Mouse (Mus musculus) forebrain, embryonic 10.5 days (tissue): ENCODE results near the gene Kat5. TPM values are rescaled to one million over a fixed set of nuclear protein-coding genes. Genes with fewer than 3 reads are reported as not detected.

ENCODE experiments used
- DNase-seq: peaks from one replicate; pipeline ENCODE4 v3.0.0-alpha.2; 2017; ENCODE audit warnings: low spot score; ENCODE audit errors: extremely low spot score
- H3K27ac ChIP-seq: fragments of 300-500 bp; sonication (generic); 2 replicates; pipeline ENCODE4 v1.5.1; 2016; ENCODE audit warnings: mild to moderate bottlenecking
- H3K27me3 ChIP-seq: fragments of 300-500 bp; sonication (generic); 2 replicates; pipeline ENCODE4 v1.6.1; 2016; ENCODE audit warnings: mild to moderate bottlenecking; ENCODE audit not compliant: poor library complexity, severe bottlenecking
- H3K36me3 ChIP-seq: fragments of 300-500 bp; sonication (generic); replicated peaks from 2 replicates; pipeline ENCODE4 v1.6.1; 2016; ENCODE audit warnings: mild to moderate bottlenecking, moderate library complexity
- H3K4me1 ChIP-seq: fragments of 300-500 bp; sonication (generic); 2 replicates; pipeline ENCODE4 v1.6.1; 2016
- H3K4me3 ChIP-seq: fragments of 300-500 bp; sonication (generic); 2 replicates; pipeline ENCODE4 v1.5.1; 2016; ENCODE audit warnings: mild to moderate bottlenecking, moderate library complexity
- H3K9me3 ChIP-seq: fragments of 300-500 bp; sonication (generic); 2 replicates; pipeline ENCODE4 v1.6.1; 2016; ENCODE audit warnings: mild to moderate bottlenecking, moderate library complexity
- whole genome bisulfite sequencing: fragments of 180-500 bp; shearing (Covaris S2); methylation state at CpG from one replicate; pipeline ENCODE4 v1.1.7; 2016; 5-methylcytosine and 5-hydroxymethylcytosine counted together
- polyA plus RNA-seq: library from polyadenylated mRNA; unstranded; fragments of >200 nt; fragmentation: Nextera tagmentation; extraction: Ambion mirVana; gene quantifications from 2 replicates; pipeline ENCODE4 v1.2.1, GENCODE M21; 2016

Gene Kat5
- polyA plus RNA-seq, 1 experiment from 2014 or later: 67.9 TPM

DNA sequence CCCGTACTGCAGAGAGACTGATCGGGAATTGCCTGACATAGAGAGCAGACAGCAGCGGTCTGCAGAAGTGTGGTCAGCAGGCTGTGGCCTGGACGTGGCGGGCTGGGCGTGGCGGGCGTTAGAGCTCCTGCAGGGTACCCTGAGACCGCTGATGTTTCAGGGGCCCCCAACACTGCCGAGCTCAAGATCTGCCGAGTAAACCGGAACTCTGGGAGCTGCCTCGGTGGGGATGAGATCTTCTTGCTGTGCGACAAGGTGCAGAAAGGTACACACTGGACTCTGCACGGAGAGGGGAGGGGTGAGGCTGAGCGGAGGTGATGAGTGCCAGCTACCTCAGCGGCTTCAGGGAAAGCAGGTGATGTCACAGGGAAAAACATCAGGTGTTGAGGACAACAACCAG, 31.0 kb upstream of the Kat5 start:
- Histone ChIP-seq H3K36me3 (peaks cover 75% of the 10 kb centered on the region), H3K9me3 (no peaks in the 10 kb centered on the region), H3K27me3 (no peaks in the 10 kb centered on the region), H3K4me1 (peaks cover 29% of the 10 kb centered on the region), H3K27ac (no peak overlapping the region), H3K4me3 (no peak overlapping the region)
- no peak for DNase-seq
- 91% methylated on average over 17 of the region's 17 CpGs for WGBS

- no peaks in the 10 kb centered on the region for H3K9me3 ChIP-seq
- DNase-seq: no peak
- 87% methylated on average over 9 of the region's 9 CpGs for WGBS
- no peak overlapping the region for H3K4me3 ChIP-seq
- peaks cover 31% of the 10 kb centered on the region for H3K4me1 ChIP-seq
- H3K36me3 ChIP-seq: peaks cover 68% of the 10 kb centered on the region
- no peaks in the 10 kb centered on the region for H3K27me3 ChIP-seq
- H3K27ac ChIP-seq: no peak overlapping the region
Measured at GRCm38 (mm10) chr19:5640339-5640738, 30.3 kb upstream of the Kat5 start.

DNA sequence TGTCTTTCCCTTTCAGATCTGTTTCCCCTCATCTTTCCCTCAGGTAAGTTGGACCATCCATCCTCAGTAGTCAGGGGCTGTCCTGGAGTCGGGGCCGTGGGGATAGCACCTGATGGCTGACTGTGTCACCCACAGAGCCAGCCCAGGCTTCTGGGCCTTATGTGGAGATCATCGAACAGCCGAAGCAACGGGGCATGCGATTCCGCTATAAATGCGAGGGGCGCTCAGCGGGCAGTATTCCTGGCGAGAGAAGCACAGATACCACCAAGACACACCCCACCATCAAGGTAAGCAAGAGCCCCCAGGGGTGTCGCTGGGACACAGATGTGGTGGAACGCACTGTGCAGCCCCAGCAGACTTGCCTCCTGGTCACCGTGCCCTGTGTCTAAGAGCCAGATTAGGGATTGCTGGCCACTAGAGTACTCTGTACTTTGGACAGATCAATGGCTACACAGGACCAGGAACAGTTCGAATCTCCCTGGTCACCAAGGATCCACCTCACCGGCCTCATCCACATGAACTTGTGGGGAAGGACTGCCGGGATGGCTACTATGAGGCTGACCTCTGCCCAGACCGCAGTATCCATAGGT, 28.5 kb upstream of the Kat5 start:
- H3K4me1 ChIP-seq: peaks cover 31% of the 10 kb centered on the region
- peak overlapping the region; percentile 97; the same call in 1 of the 2 replicates for H3K27ac ChIP-seq
- H3K27me3 ChIP-seq: no peaks in the 10 kb centered on the region
- peak overlapping the region; percentile 86 for H3K4me3 ChIP-seq
- no peak for DNase-seq
- H3K9me3 ChIP-seq: no peaks in the 10 kb centered on the region
- H3K36me3 ChIP-seq: peaks cover 50% of the 10 kb centered on the region
- WGBS: 94% methylated on average over 18 of the region's 18 CpGs

DNA sequence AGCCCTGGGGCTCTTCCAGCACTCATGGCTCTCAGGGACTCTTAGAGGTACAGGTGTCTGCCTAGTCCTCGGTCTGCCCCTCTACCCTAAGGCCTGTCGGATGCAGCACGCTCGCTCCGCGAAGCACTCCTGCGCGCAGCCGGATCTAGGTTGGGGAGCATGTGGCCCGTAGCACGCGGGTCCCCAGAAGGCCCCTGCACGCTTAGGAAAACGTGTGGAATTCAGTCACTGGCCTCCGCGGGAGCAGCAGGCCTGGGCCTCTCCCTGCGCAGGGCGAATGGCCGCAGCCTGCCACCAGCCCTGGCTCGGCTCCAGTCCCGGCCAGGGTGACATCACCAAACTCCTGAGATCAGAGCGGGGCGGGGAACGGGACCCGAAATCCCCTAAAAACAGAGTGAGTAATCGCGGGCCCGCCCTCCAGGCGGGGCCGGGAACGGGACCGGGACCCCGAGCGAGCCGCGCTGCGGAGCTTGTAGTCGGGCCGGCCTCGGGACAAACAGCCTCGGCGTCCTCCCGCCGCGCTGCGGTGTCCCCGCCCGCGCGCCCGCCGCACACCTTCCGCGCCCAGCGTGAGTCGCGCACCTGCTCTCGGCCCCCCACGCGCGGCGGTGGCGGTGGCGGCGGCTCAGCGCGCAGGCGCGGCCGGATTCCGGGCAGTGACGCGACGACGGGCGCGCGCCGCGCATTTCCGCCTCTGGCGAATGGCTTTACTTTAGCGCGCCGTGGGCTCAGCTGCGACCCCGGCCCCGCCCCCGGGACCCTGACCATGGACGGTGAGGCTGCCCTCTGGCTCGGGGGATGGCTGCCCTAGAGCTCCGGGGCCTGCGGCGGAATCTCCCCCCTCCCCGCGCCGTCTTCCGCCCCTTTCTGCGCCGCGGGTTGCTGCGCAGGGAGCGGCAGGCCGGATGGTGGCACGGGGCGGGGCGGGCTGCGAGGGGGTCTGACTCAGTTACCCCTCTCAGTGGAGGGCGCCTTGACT, 27.3 kb upstream of the Kat5 start, which contains the start of gene Rela:
TSS of gene Rela (plus strand) at position 415 of the 979 bp plus-strand sequence.
- DNase-seq: peak; percentile 80
- under 1% methylated on average over 109 of the region's 109 CpGs for WGBS
- Histone ChIP-seq H3K27me3 (no peaks in the 10 kb centered on the region), H3K9me3 (no peaks in the 10 kb centered on the region), H3K36me3 (peaks cover 39% of the 10 kb centered on the region), H3K27ac (peak within 1 kb of the TSS; percentile 97), H3K4me1 (peaks cover 31% of the 10 kb centered on the region), H3K4me3 (peak within 1 kb of the TSS; percentile 86)

DNA sequence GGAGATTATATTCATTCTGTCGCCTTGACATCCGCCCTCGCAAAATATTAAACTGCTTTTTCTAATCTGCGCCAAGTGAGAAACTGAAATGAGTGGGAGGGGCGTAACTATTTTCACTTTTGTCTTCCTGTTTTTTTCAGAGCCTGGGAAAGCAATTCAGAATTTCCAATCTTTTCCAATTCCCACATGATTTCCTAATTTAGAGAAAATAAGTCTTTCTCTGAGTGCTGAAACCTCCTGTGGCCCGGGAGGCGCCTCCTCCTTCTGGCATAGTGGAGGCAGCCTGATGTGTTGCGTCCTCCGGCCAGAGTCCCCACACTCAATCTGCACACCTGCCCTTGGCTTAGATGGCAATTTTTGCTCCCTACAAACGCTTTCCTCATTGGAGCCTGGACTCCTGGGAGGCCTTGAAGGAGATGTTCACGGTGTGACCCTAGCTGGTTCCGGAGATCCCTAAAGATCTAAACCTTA, 26.6 kb upstream of the Kat5 start:
- H3K27ac ChIP-seq: peak overlapping the region; percentile 97
- no peaks in the 10 kb centered on the region for H3K27me3 ChIP-seq
- peaks cover 31% of the 10 kb centered on the region for H3K4me1 ChIP-seq
- H3K36me3 ChIP-seq: peaks cover 31% of the 10 kb centered on the region
- DNase-seq: no peak
- H3K9me3 ChIP-seq: no peaks in the 10 kb centered on the region
- 46% methylated on average over 12 of the region's 12 CpGs for WGBS
- peak overlapping the region; percentile 86 for H3K4me3 ChIP-seq

GRCm38 (mm10) chr19:5636036-5636570, 26.1 kb upstream of the Kat5 start:
- peaks cover 26% of the 10 kb centered on the region for H3K36me3 ChIP-seq
- no peak for DNase-seq
- no peak overlapping the region for H3K27ac ChIP-seq
- peak overlapping the region; percentile 86 for H3K4me3 ChIP-seq
- no peaks in the 10 kb centered on the region for H3K9me3 ChIP-seq
- H3K27me3 ChIP-seq: no peaks in the 10 kb centered on the region
- H3K4me1 ChIP-seq: peaks cover 31% of the 10 kb centered on the region
- 84% methylated on average over 7 of the region's 7 CpGs for WGBS

- H3K27me3 ChIP-seq: no peaks in the 10 kb centered on the region
- DNase-seq: no peak
- H3K27ac ChIP-seq: no peak overlapping the region
- H3K9me3 ChIP-seq: no peaks in the 10 kb centered on the region
- no peak overlapping the region for H3K4me3 ChIP-seq
- 83% methylated on average over 9 of the region's 9 CpGs for WGBS
- H3K4me1 ChIP-seq: peaks cover 13% of the 10 kb centered on the region
- H3K36me3 ChIP-seq: no peaks in the 10 kb centered on the region
Measured at GRCm38 (mm10) chr19:5632120-5632519, 22.1 kb upstream of the Kat5 start.

DNA sequence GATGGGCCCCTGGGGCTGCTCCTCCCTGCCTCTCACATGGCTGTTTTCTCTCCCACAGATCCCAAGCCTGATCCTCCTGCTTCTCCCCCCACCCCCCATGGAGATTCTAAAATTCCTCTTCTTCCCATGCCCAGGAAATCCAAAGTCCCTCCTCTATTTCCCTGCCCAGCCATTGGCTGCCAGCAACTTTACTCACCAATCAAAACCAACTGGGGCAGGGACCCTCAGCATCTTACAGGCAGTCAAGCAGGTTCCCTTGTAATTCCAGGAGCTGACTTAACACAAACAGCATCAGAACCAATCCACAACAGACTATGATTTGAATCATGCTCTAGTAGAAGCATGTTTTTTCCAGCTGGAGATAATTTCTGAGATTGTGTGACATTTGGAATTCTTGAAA, 19.9 kb upstream of the Kat5 start:
- no peaks in the 10 kb centered on the region for H3K9me3 ChIP-seq
- no peaks in the 10 kb centered on the region for H3K4me1 ChIP-seq
- H3K27ac ChIP-seq: no peak overlapping the region
- no peak for DNase-seq
- H3K36me3 ChIP-seq: no peaks in the 10 kb centered on the region
- H3K4me3 ChIP-seq: no peak overlapping the region
- no peaks in the 10 kb centered on the region for H3K27me3 ChIP-seq

DNA sequence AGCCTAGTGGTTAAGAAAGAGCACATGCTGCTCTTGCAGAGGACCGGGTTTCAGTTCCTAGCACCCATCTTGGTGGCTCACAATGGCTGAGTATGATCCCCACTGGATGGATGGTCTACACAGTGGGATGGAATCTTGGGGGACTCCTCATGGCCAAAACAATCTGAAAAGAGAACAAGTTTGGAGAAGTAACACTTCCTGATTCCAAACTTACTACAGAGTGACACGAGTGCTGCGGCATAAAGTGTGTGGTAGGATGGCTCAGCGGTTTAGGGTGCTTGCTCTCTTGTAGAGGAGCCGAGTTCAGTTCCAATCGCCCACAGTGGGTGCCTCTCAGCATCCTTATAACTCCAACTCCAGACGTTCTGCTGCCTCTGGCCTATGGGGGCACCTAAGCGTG, 15.3 kb upstream of the Kat5 start:
- Histone ChIP-seq H3K27ac (no peak overlapping the region), H3K9me3 (no peaks in the 10 kb centered on the region), H3K36me3 (no peaks in the 10 kb centered on the region), H3K4me3 (no peak overlapping the region), H3K27me3 (no peaks in the 10 kb centered on the region), H3K4me1 (no peaks in the 10 kb centered on the region)
- WGBS: 91% methylated on average over 8 of the region's 8 CpGs
- no peak for DNase-seq

DNA sequence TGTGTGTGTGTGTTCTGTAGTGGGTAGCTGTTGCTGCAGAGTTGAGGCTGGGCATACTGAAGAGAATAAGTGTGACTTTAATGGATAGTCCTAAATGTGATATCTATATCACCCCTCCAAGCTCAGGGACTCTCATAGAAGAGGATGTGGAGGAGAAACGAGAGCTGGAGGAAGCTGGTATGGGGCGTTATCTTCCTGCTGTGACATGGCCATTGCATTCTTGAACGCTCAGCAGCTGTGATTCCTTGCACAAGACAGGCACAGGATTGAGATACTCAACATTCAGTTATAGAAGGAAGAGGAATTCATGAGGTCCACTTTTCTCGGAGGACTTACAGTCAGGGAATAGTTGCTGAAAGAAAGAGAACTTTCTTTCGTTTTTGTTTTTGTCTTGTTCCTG, 11.8 kb upstream of the Kat5 start:
- H3K4me3 ChIP-seq: no peak overlapping the region
- no peaks in the 10 kb centered on the region for H3K4me1 ChIP-seq
- no peaks in the 10 kb centered on the region for H3K9me3 ChIP-seq
- H3K36me3 ChIP-seq: no peaks in the 10 kb centered on the region
- H3K27ac ChIP-seq: no peak overlapping the region
- DNase-seq: no peak
- H3K27me3 ChIP-seq: no peaks in the 10 kb centered on the region
- WGBS: 88% methylated on average over 5 of the region's 5 CpGs

DNA sequence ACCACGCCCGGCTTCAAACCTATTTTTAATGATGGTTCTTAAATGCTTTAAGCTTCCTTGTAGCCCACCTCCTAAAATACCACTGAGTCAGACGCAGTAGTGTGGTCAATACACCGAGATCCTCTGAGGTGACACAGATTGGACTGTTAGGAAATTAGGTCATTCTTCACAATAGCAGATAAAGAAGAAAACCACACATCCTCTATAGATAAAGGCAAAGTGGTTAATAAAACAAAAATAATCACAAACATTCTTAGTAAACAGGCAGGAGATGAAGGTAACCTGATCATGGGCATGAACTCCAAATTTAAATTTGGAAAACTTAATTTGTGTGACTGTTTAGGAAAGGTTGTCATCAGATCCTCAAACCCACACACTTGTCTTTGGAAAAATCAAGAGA, 10.0 kb upstream of the Kat5 start:
- no peak for DNase-seq
- H3K27ac ChIP-seq: no peak overlapping the region
- H3K36me3 ChIP-seq: no peaks in the 10 kb centered on the region
- H3K4me1 ChIP-seq: no peaks in the 10 kb centered on the region
- no peaks in the 10 kb centered on the region for H3K9me3 ChIP-seq
- no peaks in the 10 kb centered on the region for H3K27me3 ChIP-seq
- WGBS: 87% methylated on average over 4 of the region's 4 CpGs
- H3K4me3 ChIP-seq: no peak overlapping the region

DNA sequence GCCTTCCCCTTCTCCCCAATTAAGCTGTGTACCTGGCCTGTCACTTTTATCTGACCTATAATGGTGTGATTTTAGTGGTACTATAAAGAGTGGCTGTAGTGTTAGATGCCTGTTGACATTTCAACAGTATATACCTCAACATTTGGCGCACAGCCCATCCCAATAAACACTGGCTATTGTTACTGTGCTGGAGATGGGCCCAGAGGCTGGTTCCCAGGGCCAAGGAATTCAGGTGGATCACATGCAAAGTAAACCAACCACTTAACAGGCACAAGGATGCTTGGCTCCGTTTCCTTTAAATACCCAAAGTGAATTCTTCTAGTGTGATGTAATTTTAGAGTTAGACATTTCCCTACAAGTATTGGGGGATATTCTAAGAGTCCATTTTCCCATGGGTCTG, 4.9 kb upstream of the Kat5 start:
- Histone ChIP-seq H3K27ac (no peak overlapping the region), H3K36me3 (no peaks in the 10 kb centered on the region), H3K4me3 (no peak overlapping the region), H3K27me3 (no peaks in the 10 kb centered on the region), H3K4me1 (peaks cover 11% of the 10 kb centered on the region), H3K9me3 (no peaks in the 10 kb centered on the region)
- 73% methylated on average over 2 of the region's 2 CpGs for WGBS
- no peak for DNase-seq
